Mouse (Mus musculus) brain, embryonic 14.5 days (tissue): ENCODE measurements around the gene Slc37a4.

Experiments
- CTCF ChIP-seq: fragments of 200-500 bp; IDR thresholded peaks from 2 replicates; pipeline ENCODE4 v1.5.1; 2012; ENCODE audit warnings: inconsistent platforms, mild to moderate bottlenecking, moderate library complexity, borderline replicate concordance; ENCODE audit not compliant: insufficient read depth, insufficient read length; ENCODE audit errors: extremely low read depth
- POLR2A ChIP-seq: fragments of 200-500 bp; IDR thresholded peaks from 2 replicates; pipeline ENCODE4 v1.6.1; 2012; ENCODE audit warnings: mild to moderate bottlenecking, inconsistent platforms, borderline replicate concordance; ENCODE audit not compliant: poor library complexity, insufficient read depth, insufficient read length, severe bottlenecking; ENCODE audit errors: extremely low read depth

DNA sequence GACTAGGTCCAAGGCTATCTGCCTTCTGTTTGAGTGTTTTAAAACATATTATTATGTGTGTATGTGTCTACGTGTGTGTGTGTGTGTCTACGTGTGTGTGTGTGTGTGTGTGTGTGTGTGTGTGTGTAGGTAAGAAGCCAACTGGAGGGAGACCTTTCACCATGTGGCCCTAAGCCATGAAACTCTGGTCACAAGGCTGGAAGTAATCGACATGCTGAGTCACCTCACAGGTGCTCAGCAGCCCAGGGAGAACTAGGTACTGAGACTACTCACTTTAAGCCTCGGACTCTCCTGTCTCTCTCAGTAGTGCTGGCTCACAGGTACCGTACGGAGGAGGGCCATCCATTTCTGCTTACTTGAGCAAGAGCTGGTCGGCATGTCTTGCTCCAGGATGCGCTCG is 49.5 kb upstream of the Slc37a4 start:
- TF ChIP-seq CTCF, result no peak
- TF ChIP-seq POLR2A, result no peak
